Mouse (Mus musculus) right cerebral cortex, postnatal 25 days (tissue): ENCODE data around the gene Slc25a34.

Experiments used
- DNase-seq: peaks from one replicate; pipeline ENCODE4 v3.0.0; 2022

Slc25a34 gene

DNA sequence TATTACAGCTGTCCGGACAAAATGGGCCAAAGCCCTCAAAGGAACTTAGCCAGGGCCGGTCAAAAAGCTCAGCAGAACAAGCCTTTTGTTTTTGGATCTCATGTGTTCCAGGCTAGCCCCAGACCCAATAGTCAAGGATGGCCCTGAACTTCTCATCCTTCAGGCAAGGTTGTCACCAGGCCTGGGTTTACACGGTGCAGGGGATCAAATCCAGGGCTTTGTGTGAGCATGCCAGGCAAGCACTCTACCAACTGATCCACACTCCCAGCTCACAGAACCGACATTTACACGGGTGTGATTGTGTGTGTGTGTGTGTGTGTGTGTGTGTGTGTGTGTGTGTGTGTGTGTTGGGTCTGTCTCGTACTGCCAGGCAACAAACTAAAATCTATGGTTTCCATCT lies 6.8 kb downstream of the Slc25a34 start:
- DNase-seq = no peak

GRCm38 (mm10) chr4:141614946-141615345 lies 8.7 kb downstream of the Slc25a34 start:
- DNase-seq = no peak

GRCm38 (mm10) chr4:141609538-141609937 lies 14.1 kb downstream of the Slc25a34 start:
- no peak for DNase-seq

- DNase-seq = no peak
Measured at GRCm38 (mm10) chr4:141605861-141606260, 17.8 kb downstream of the Slc25a34 start, which contains the start of gene Fblim1. TSS of gene Fblim1 (minus strand) at chr4:141606096.

GRCm38 (mm10) chr4:141605421-141605820 lies 18.2 kb downstream of the Slc25a34 start:
- DNase-seq = no peak

- no peak for DNase-seq
Measured at GRCm38 (mm10) chr4:141604493-141604892, 19.1 kb downstream of the Slc25a34 start.

DNA sequence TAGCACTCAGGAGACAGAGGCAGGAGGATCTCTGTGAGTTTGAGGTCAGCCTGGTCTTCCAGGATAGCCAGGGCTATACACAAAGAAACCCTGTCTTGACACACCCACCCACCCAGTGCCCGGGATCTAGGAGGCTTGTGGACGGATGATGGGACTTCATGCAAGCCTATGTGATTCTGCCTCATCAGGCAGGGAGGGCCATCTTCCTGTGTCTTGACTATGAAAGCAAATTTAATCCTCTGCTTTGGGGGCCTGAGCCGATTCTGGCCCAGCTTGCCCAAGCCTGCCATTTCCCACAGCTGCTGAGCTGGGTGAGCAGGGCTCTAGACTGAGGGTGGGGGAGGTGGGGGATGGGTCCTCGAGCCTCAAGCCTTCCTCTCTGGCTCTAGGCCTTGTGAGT lies 19.7 kb downstream of the Slc25a34 start:
- no peak for DNase-seq

- no peak for DNase-seq
Measured at GRCm38 (mm10) chr4:141602523-141603223, 20.9 kb downstream of the Slc25a34 start.

- DNase-seq = no peak
Measured at GRCm38 (mm10) chr4:141601148-141601862, 22.3 kb downstream of the Slc25a34 start.

- DNase-seq = no peak
Measured at GRCm38 (mm10) chr4:141600364-141600763, 23.3 kb downstream of the Slc25a34 start.

GRCm38 (mm10) chr4:141599251-141600141 lies 24.1 kb downstream of the Slc25a34 start:
- DNase-seq = no peak

DNA sequence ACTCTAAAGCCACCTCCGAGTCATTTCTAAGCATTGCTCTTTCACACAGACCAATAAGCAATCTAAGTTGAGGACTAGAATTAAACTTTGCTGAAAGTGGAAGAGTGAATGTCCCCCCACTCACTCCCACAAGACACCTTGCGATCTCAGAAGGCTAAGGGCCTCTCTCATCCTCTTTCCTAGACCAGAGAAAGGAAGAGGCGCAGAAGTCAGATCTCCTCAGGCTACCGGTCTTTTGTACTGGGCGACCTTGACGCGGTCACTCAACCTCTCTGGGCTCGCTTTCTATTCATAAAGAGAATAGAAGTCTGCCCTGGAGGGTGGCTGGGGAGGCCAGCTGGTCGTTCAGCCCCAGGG lies 24.7 kb downstream of the Slc25a34 start:
- DNase-seq = no peak

- DNase-seq = no peak
Measured at GRCm38 (mm10) chr4:141598199-141598893, 25.3 kb downstream of the Slc25a34 start.

DNA sequence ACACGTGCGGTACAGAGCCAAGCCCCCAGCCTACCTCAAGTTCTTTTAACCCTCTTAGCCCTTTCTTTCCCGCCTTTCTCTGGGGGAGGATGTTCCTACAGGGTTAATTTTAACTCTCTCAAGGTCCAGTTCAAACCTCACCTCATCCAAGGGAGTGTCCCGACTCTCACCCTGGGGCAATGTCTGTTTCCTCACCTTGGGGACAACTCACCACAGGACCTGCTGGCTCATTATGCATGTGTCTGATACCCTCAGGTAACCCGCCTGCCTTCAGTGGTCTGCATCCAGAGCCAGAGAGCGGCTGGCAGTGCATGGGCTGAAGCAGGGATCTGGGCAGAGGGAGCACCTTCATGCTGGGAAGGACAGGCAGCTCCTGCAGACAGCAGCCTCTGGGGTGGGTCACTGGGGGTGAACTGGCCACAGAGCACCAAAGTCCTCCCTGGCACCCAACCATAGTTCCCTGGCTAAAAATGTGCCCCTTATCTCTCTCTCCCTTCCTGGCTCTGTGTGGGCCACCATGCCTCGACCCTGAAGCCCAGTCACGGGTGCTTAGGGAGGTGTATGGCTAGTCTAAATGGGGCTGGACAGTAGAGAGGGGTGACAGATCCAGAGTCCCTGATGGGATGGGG lies 26.8 kb downstream of the Slc25a34 start:
- no peak for DNase-seq

GRCm38 (mm10) chr4:141595605-141596268 lies 27.9 kb downstream of the Slc25a34 start:
- DNase-seq = no peak

DNA sequence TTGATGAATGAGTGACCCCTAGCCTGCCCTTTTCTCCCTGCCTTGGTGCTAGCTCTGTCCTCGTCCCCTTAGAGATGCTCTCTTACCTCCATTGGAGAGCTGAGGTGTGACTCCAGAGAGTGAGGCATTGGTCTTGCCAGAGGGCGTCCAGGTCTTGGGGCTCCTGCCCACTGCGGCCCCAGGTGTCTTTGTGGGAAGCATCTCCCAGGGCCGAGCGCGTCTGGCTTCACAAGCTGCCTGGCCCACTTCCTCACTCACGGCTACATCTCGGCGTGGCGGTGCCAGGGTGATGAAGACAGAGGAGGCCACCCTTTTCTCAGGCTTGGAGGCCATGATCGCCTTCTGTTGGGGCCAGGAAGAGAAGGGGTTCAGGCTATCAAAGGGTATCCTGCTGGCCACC lies 28.5 kb downstream of the Slc25a34 start:
- no peak for DNase-seq

DNA sequence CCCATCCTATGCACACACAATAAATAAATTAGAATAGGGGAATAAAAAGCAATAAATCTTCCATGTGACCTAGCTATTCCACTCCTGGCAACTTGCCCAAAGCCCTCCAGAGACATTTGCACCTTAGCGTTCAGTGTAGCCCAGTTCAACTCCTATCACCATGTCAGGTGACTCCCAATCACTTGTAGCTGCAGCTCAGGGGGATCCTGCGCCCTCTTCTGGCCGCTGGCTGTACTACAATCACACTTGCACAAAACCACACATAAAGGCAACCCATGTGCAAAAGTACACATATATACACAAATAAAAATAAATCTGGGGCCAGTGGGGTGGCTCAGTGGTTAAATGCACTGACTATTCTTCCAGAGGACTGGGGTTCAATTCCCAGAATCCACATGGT lies 32.1 kb downstream of the Slc25a34 start:
- DNase-seq = no peak

- DNase-seq = no peak
Measured at GRCm38 (mm10) chr4:141583919-141584318, 39.7 kb downstream of the Slc25a34 start.

GRCm38 (mm10) chr4:141581051-141581450 lies 42.6 kb downstream of the Slc25a34 start:
- no peak for DNase-seq

DNA sequence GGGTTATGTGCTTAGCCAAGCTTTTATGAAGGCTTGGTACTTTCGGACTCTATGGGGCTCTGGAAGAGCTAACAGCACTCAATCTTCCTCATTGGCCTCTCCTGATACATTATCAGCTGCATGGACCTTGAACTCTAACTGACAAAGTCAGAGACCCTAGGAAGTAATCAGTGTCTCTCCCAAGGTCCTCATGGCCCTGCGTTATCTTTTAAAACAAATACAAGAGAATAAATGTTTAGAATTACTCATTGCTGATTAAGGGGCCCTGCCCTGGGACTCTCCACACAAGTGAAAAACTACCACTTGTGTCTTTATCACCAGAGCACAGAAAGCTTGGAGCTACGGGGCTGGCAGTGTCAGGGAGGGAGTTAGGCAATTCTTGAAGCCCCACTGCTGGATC lies 44.8 kb downstream of the Slc25a34 start:
- DNase-seq = no peak

GRCm38 (mm10) chr4:141576877-141577276 lies 46.7 kb downstream of the Slc25a34 start:
- no peak for DNase-seq

DNA sequence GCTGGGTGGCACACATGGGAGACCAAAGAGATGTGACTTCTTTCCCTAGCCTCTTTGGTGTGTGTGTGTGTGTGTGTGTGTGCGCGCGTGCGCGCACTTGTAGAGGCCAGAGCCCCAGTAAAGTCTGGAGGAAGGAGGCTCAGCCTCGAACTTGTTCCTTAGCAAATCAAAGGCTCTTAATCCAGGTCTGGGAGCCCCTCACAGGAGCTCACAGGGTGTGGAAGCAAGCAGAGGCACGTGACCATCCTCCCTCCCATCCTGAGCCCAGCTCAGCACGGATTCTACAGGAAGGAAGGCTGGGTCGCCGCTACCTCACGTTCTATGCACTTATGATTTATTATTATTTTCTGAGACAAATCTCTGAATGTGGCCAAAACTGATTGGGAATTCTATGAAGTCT lies 47.2 kb downstream of the Slc25a34 start:
- DNase-seq = no peak
